Mouse (Mus musculus) ES-Bruce4 (cell line): ENCODE measurements around the gene 1810013L24Rik.

Experiments
- CTCF ChIP-seq: IDR thresholded peaks from one replicate; pipeline ENCODE4 v1.8.1; 2011; ENCODE audit warnings: low read depth, low read length
- POLR2A ChIP-seq: IDR thresholded peaks from one replicate; pipeline ENCODE4 v1.8.1; 2011; ENCODE audit warnings: low read length; ENCODE audit not compliant: insufficient read depth

- TF ChIP-seq CTCF (no peak), POLR2A (no peak)
These were observed 9.0 kb downstream of the 1810013L24Rik start for GRCm38 (mm10) chr16:8838921-8839320.
